Mouse (Mus musculus): ENCODE measurements around the gene Inhbe.

GRCm38 (mm10) chr10:127380767-127381742, 26.8 kb upstream of the Inhbe start:
- no peak for TF ChIP-seq CTCF (IDR thresholded peaks at IDR 0.05; ENCODE audit: low read depth, low read length)
- no peak for TF ChIP-seq POLR2A (IDR thresholded peaks at IDR 0.05; ENCODE audit: insufficient read depth, low read length)
